Mouse (Mus musculus): Measurements from ENCODE around the gene Grid2. TPM values are rescaled to one million over a fixed set of nuclear protein-coding genes. Genes with fewer than 3 reads are reported as not detected.

The Grid2 gene
- total RNA-seq, 2 experiments from 2014 or later, result not detected

GRCm38 (mm10) chr6:64728499-64729198 is 1473.0 kb downstream of the Grid2 start, which contains the start of gene Atoh1:
Atoh1 (plus strand) TSS chr6:64729125.
- peak; percentile 29 to 39 for DNase-seq (ENCODE audit: low spot score in 2 of 2)

GRCm38 (mm10) chr6:64729231-64730011 is 1473.7 kb downstream of the Grid2 start:
- DNase-seq (ENCODE audit: low spot score in 2 of 2), result peak; percentile 15 to 26

GRCm38 (mm10) chr6:64730030-64730429 is 1474.4 kb downstream of the Grid2 start:
- no peak for DNase-seq (ENCODE audit: low spot score in 2 of 2)

DNA sequence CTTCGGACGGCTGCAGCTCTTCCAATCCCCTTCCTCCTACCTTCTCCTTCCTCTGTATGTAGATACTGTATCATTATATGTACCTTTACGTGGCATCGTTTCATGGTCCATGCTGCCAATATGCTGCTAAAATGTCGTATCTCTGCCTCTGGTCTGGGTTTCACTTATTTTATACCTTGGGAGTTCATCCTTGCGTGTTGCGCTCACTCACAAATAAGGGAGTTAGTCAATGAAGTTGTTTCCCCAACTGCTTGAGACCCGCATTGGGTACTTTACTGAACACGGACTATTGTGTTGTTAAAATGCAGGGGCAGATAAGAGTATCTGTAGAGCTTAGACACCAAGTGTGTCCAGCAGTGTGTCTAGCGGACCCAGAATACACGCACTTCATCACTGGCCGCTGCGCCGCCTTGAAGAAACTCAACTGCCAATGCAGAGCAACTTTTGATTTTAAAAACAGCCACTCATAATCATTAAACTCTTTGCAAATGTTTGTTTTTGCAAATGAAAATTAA is 1474.9 kb downstream of the Grid2 start:
- DNase-seq (ENCODE audit: low spot score in 2 of 2), result no peak

GRCm38 (mm10) chr6:64731126-64731525 is 1475.5 kb downstream of the Grid2 start:
- DNase-seq (ENCODE audit: low spot score in 2 of 2), result no peak

DNA sequence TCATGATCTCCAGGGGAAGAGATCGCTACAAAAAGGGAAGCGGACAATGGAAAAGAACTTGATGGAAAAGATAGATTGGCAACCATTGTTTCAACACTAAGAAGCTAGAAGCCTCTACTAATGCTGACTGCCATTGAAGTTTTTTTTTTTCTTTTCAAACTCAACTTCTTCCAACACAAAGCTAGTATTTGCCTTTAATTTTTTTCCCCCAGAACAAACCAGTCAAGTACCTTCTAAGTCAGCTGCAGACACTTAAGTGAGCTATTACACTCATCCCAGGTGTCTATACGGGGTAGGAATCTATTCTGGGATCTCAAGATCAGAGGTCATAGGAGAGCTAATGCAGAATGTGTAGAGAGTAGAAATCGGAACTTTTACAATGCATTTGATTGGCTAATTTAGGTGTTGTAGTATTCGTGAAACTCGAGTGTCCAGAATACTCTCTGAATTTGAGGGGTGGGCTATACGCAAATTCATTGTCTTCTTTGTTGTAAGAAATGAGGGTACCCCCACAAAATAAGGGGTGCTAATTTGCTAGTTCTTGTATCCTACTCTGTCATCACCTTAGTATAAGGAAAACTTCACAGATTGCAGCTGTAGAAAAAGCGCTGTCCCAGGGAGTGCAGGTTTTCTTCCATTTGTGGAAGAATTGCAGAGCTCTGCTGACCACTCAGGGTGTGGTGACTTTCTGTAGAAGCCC is 1476.1 kb downstream of the Grid2 start:
- no peak for DNase-seq (ENCODE audit: low spot score in 2 of 2)

DNA sequence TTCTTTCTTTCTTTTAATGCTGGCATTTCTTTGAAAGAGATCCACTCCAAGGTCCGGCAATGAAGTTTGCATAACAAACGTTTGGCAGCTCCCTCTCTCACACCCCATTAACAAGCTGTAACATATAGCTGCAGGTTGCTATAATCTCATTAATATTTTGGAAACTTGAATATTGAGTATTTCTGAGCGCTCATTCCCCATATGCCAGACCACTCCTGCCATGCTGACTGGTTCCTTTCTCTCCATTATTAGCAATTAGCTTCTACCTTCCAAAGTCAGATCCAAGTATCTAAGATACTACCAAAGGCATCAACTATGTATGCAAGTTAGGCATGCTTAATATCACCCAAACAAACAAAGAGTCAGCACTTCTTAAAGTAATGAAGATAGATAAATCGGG is 1477.6 kb downstream of the Grid2 start:
- DNase-seq (ENCODE audit: low spot score in 2 of 2), result no peak

- DNase-seq (ENCODE audit: low spot score in 2 of 2), result no peak
Measured at GRCm38 (mm10) chr6:64734441-64735320, 1479.0 kb downstream of the Grid2 start.

GRCm38 (mm10) chr6:64736317-64736716 is 1480.6 kb downstream of the Grid2 start:
- DNase-seq (ENCODE audit: low spot score in 2 of 2), result no peak

- no peak for DNase-seq (ENCODE audit: low spot score in 2 of 2)
Measured at GRCm38 (mm10) chr6:64742915-64743489, 1487.3 kb downstream of the Grid2 start.

Measured in adrenal gland, adult 18-20 months (tissue).